Comparison of ENCODE assay signal across 11 mouse cellular contexts in the genomic region with DNA sequence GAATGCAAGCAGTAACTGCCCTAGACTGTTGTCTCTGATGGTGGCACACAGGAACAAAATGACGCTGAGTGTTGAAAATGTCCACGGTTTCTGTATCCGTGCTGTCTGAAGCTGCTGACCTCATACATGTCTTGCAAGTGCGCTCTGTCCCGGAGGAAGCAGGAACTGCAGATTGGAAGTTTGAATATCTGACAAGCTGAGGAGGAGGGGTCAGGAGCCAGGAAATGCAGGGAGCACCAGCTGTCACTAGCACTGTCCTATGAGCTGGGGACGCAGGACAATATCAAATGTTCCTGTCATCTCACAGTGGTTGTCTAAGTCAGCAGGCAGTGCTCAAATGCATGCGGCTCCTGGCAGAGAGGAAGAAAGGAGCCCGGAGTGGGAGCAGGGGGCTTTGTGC. TPM values are rescaled to one million over a fixed set of nuclear protein-coding genes. Genes with fewer than 3 reads are reported as not detected.
A peak's percentile ranks its signal among the peaks of the same experiment; 100 is the strongest.
DNase-seq lines count a peak whose midpoint lies in the region; ATAC-seq and TF ChIP-seq lines count a peak whose summit lies in the region.
"Had no signal": no experiment of that assay in that cellular context is flagged by ENCODE, and none has a peak within 500 bp of the region (broad histone marks: within the 10 kb centered on the region; RNA-seq: fewer than 3 reads in every experiment).

No protein-coding gene starts in this region.

- H3K9me3 ChIP-seq in embryonic facial prominence, embryonic 14.5 days (ENCODE audit: control insufficient read depth, low read length): no peaks in the 10 kb centered on the region
- no peaks in the 10 kb centered on the region for H3K9me3 ChIP-seq in embryonic facial prominence, embryonic 10.5 days
- H3K9me3 ChIP-seq in midbrain, embryonic 15.5 days: no peaks in the 10 kb centered on the region
- H3K9me3 ChIP-seq in midbrain, embryonic 16.5 days (replicated peaks; ENCODE audit: control insufficient read depth, low read length, poor library complexity, severe bottlenecking): no peaks in the 10 kb centered on the region
- no peaks in the 10 kb centered on the region for H3K9me3 ChIP-seq in heart, postnatal 0 days (replicated peaks; ENCODE audit: control insufficient read depth, low read length)
- no peaks in the 10 kb centered on the region for H3K9me3 ChIP-seq in stomach, embryonic 15.5 days

- peak; percentile 28; the same call in 1 of the 2 replicates for ATAC-seq in embryonic facial prominence, embryonic 14.5 days (ENCODE audit: low read depth)
- no peak for ATAC-seq in midbrain, embryonic 15.5 days (replicated peaks)
- no peak for ATAC-seq in midbrain, embryonic 16.5 days
- ATAC-seq in heart, postnatal 0 days (ENCODE audit: insufficient read depth, low read depth): peak; percentile 81
- ATAC-seq in stomach, embryonic 15.5 days (ENCODE audit: insufficient read depth, low FRiP score, low read depth): peak; percentile 31; the same call in 1 of the 2 replicates
- ATAC-seq: forebrain, embryonic 16.5 days had no signal

- WGBS in embryonic facial prominence, embryonic 14.5 days: 71% methylated on average over 8 of the region's 8 CpGs
- 87% methylated on average over 8 of the region's 8 CpGs for WGBS in embryonic facial prominence, embryonic 10.5 days
- WGBS in midbrain, embryonic 15.5 days: 62% methylated on average over 8 of the region's 8 CpGs
- 61% methylated on average over 8 of the region's 8 CpGs for WGBS in midbrain, embryonic 16.5 days
- 8% methylated on average over 8 of the region's 8 CpGs for WGBS in heart, postnatal 0 days
- WGBS in stomach, embryonic 15.5 days: 63% methylated on average over 8 of the region's 8 CpGs

- H3K4me2 ChIP-seq in embryonic facial prominence, embryonic 14.5 days (ENCODE audit: low read depth, low read length): no peak overlapping the region
- no peak overlapping the region for H3K4me2 ChIP-seq in midbrain, embryonic 15.5 days
- no peak overlapping the region for H3K4me2 ChIP-seq in midbrain, embryonic 16.5 days (ENCODE audit: low read length)
- peak overlapping the region; percentile 23 for H3K4me2 ChIP-seq in heart, postnatal 0 days (ENCODE audit: low read depth, low read length)
- H3K4me2 ChIP-seq in stomach, embryonic 15.5 days: no peak overlapping the region

- peak; percentile 35 for DNase-seq in embryonic facial prominence, embryonic 14.5 days (ENCODE audit: low spot score)
- no peak for DNase-seq in embryonic facial prominence, embryonic 10.5 days (ENCODE audit: low spot score)
- DNase-seq in heart, postnatal 0 days (ENCODE audit: low spot score): peak; percentile 88
- DNase-seq in natural killer cell, adult 2 months (ENCODE audit: low spot score in 2 of 2): no peak
- DNase-seq in yolk sac, embryonic 10.5 days (ENCODE audit: low spot score): no peak
- DNase-seq: adrenal gland, postnatal 10 days had no signal

- TF ChIP-seq EP300 in heart, postnatal 0 days (IDR thresholded peaks at IDR 0.05; ENCODE audit: low read depth): peak; percentile 27; the same call in 1 of the 2 replicates

- H3K36me3 ChIP-seq in embryonic facial prominence, embryonic 14.5 days (ENCODE audit: control insufficient read depth, insufficient read depth, low read length): no peaks in the 10 kb centered on the region
- H3K36me3 ChIP-seq in embryonic facial prominence, embryonic 10.5 days (replicated peaks): peaks cover 60% of the 10 kb centered on the region
- no peaks in the 10 kb centered on the region for H3K36me3 ChIP-seq in midbrain, embryonic 15.5 days (replicated peaks)
- H3K36me3 ChIP-seq in midbrain, embryonic 16.5 days (ENCODE audit: control insufficient read depth, insufficient read depth, low read length): no peaks in the 10 kb centered on the region
- no peaks in the 10 kb centered on the region for H3K36me3 ChIP-seq in heart, postnatal 0 days (replicated peaks; ENCODE audit: control insufficient read depth, insufficient read depth, low read length)
- H3K36me3 ChIP-seq in stomach, embryonic 15.5 days: 0 out of 2 replicates have a peak, but pooled peaks cover 2% of the 10 kb centered on the region

- no peaks in the 10 kb centered on the region for H3K27me3 ChIP-seq in embryonic facial prominence, embryonic 14.5 days (replicated peaks; ENCODE audit: control insufficient read depth, insufficient read depth, low read length)
- H3K27me3 ChIP-seq in embryonic facial prominence, embryonic 10.5 days (replicated peaks; ENCODE audit: low read depth, poor library complexity, severe bottlenecking): no peaks in the 10 kb centered on the region
- no peaks in the 10 kb centered on the region for H3K27me3 ChIP-seq in midbrain, embryonic 15.5 days (replicated peaks)
- no peaks in the 10 kb centered on the region for H3K27me3 ChIP-seq in midbrain, embryonic 16.5 days (ENCODE audit: control insufficient read depth, insufficient read depth, low read depth, low read length)
- no peaks in the 10 kb centered on the region for H3K27me3 ChIP-seq in heart, postnatal 0 days (ENCODE audit: control insufficient read depth, insufficient read depth, low read length)
- no peaks in the 10 kb centered on the region for H3K27me3 ChIP-seq in stomach, embryonic 15.5 days (replicated peaks)

- TF ChIP-seq CTCF in heart, postnatal 0 days (IDR thresholded peaks at IDR 0.05; ENCODE audit: low read depth): peak; percentile 40

- 0 out of 2 replicates have a peak overlapping the region, but pooled peaks have one; percentile 13 for H3K27ac ChIP-seq in embryonic facial prominence, embryonic 14.5 days (replicated peaks; ENCODE audit: low read depth, low read length)
- H3K27ac ChIP-seq in embryonic facial prominence, embryonic 10.5 days (replicated peaks): no peak overlapping the region
- 0 out of 2 replicates have a peak overlapping the region, but pooled peaks have one; percentile 38 for H3K27ac ChIP-seq in midbrain, embryonic 15.5 days
- H3K27ac ChIP-seq in midbrain, embryonic 16.5 days (ENCODE audit: low read length): no peak overlapping the region
- peak overlapping the region; percentile 80 for H3K27ac ChIP-seq in heart, postnatal 0 days (ENCODE audit: low read depth)
- no peak overlapping the region for H3K27ac ChIP-seq in stomach, embryonic 15.5 days

- no peak overlapping the region for H3K4me3 ChIP-seq in embryonic facial prominence, embryonic 14.5 days (ENCODE audit: low read depth, low read length)
- H3K4me3 ChIP-seq in embryonic facial prominence, embryonic 10.5 days: no peak overlapping the region
- H3K4me3 ChIP-seq in midbrain, embryonic 15.5 days: no peak overlapping the region
- H3K4me3 ChIP-seq in midbrain, embryonic 16.5 days (ENCODE audit: low read depth, low read length): no peak overlapping the region
- 0 out of 2 replicates have a peak overlapping the region, but pooled peaks have one; percentile 2 for H3K4me3 ChIP-seq in heart, postnatal 0 days (ENCODE audit: low read depth, low read length)
- no peak overlapping the region for H3K4me3 ChIP-seq in stomach, embryonic 15.5 days (replicated peaks)

- H3K4me1 ChIP-seq in embryonic facial prominence, embryonic 14.5 days (ENCODE audit: control insufficient read depth, insufficient read depth, low read length): peaks cover 18% of the 10 kb centered on the region; the same call in 1 of the 2 replicates
- peaks cover 41% of the 10 kb centered on the region for H3K4me1 ChIP-seq in embryonic facial prominence, embryonic 10.5 days
- H3K4me1 ChIP-seq in midbrain, embryonic 15.5 days: peaks cover 26% of the 10 kb centered on the region
- peaks cover 19% of the 10 kb centered on the region for H3K4me1 ChIP-seq in midbrain, embryonic 16.5 days (ENCODE audit: control insufficient read depth, insufficient read depth, low read length)
- peaks cover 10% of the 10 kb centered on the region for H3K4me1 ChIP-seq in heart, postnatal 0 days (ENCODE audit: control insufficient read depth, insufficient read depth)
- peaks cover 22% of the 10 kb centered on the region; the same call in 1 of the 2 replicates for H3K4me1 ChIP-seq in stomach, embryonic 15.5 days

- no peak overlapping the region for H3K9ac ChIP-seq in embryonic facial prominence, embryonic 14.5 days (ENCODE audit: low read depth, low read length)
- no peak overlapping the region for H3K9ac ChIP-seq in midbrain, embryonic 15.5 days
- H3K9ac ChIP-seq in midbrain, embryonic 16.5 days (ENCODE audit: low read depth, low read length): no peak overlapping the region
- no peak overlapping the region; the same call in 1 of the 2 replicates for H3K9ac ChIP-seq in heart, postnatal 0 days (replicated peaks; ENCODE audit: low read depth, low read length)
- H3K9ac ChIP-seq in stomach, embryonic 15.5 days: no peak overlapping the region

RNA-seq across cellular contexts. Expression of a gene that starts 19.3 kb away (rescaled TPM):
- polyA plus RNA-seq in embryonic facial prominence, embryonic 14.5 days (2014; fragmentation: Nextera tagmentation; extraction: Ambion mirVana): 87.2 and 110 TPM in 2 replicates
- 368 and 392 TPM in 2 replicates for polyA plus RNA-seq in embryonic facial prominence, embryonic 10.5 days (2016; fragmentation: Nextera tagmentation; extraction: Ambion mirVana)
- 307 and 327 TPM in 2 replicates for polyA plus RNA-seq in midbrain, embryonic 15.5 days (2015; fragmentation: Nextera tagmentation; extraction: Ambion mirVana)
- 296 and 334 TPM in 2 replicates for polyA plus RNA-seq in midbrain, embryonic 16.5 days (2015; fragmentation: Nextera tagmentation; extraction: Ambion mirVana)
- 10.7 and 17.0 TPM in 2 replicates for total RNA-seq in heart, postnatal 0 days (2014; rRNA removed; ENCODE audit: low replicate concordance)
- polyA plus RNA-seq in heart, postnatal 0 days (2015; fragmentation: Nextera tagmentation; extraction: Ambion mirVana): 21.3 and 22.8 TPM in 2 replicates
- polyA plus RNA-seq in stomach, embryonic 15.5 days (2015; fragmentation: Nextera tagmentation; extraction: Ambion mirVana): 93.7 and 106 TPM in 2 replicates
- total RNA-seq: MEL had no signal

RNA-seq across cellular contexts. Expression of a gene that starts 49.6 kb away (rescaled TPM):
- polyA plus RNA-seq in embryonic facial prominence, embryonic 14.5 days (2014; fragmentation: Nextera tagmentation; extraction: Ambion mirVana): 13.0 and 13.8 TPM in 2 replicates
- 8.2 and 11.8 TPM in 2 replicates for polyA plus RNA-seq in embryonic facial prominence, embryonic 10.5 days (2016; fragmentation: Nextera tagmentation; extraction: Ambion mirVana)
- polyA plus RNA-seq in midbrain, embryonic 15.5 days (2015; fragmentation: Nextera tagmentation; extraction: Ambion mirVana): 12.0 and 14.0 TPM in 2 replicates
- polyA plus RNA-seq in midbrain, embryonic 16.5 days (2015; fragmentation: Nextera tagmentation; extraction: Ambion mirVana): 13.2 and 13.9 TPM in 2 replicates
- total RNA-seq in heart, postnatal 0 days (2014; rRNA removed; ENCODE audit: low replicate concordance): 34.7 and 53.4 TPM in 2 replicates
- polyA plus RNA-seq in heart, postnatal 0 days (2015; fragmentation: Nextera tagmentation; extraction: Ambion mirVana): 33.9 and 34.2 TPM in 2 replicates
- 14.8 and 17.1 TPM in 2 replicates for polyA plus RNA-seq in stomach, embryonic 15.5 days (2015; fragmentation: Nextera tagmentation; extraction: Ambion mirVana)

Comparison
In these comparisons a context has a peak if more than half of its experiments do, and no peak if none do; other contexts are left out.
1. DNase-seq: peak in embryonic facial prominence, embryonic 14.5 days (single experiment) and heart, postnatal 0 days (single experiment); none in embryonic facial prominence, embryonic 10.5 days (single experiment), natural killer cell, adult 2 months (0 of 2) and yolk sac, embryonic 10.5 days (single experiment).
2. H3K27ac ChIP-seq: peak in embryonic facial prominence, embryonic 14.5 days (single experiment), midbrain, embryonic 15.5 days (single experiment) and heart, postnatal 0 days (single experiment); none in embryonic facial prominence, embryonic 10.5 days (single experiment), midbrain, embryonic 16.5 days (single experiment) and stomach, embryonic 15.5 days (single experiment).
3. ATAC-seq: peak in embryonic facial prominence, embryonic 14.5 days (single experiment), heart, postnatal 0 days (single experiment) and stomach, embryonic 15.5 days (single experiment); none in midbrain, embryonic 15.5 days (single experiment) and midbrain, embryonic 16.5 days (single experiment).